Mouse (Mus musculus) lung, postnatal 0 days (tissue): ENCODE measurements around the gene Snx10. TPM values are rescaled to one million over a fixed set of nuclear protein-coding genes. Genes with fewer than 3 reads are reported as not detected.

ENCODE experiments used
- ATAC-seq: fragments of 200-750 bp; cut with Nextera tagmentation; 2 replicates; pipeline ENCODE4 v1.8.0; 2017; ENCODE audit warnings: moderate library complexity
- DNase-seq: peaks from one replicate; pipeline ENCODE4 v3.0.0-alpha.2; 2016; ENCODE audit warnings: low spot score
- H3K27ac ChIP-seq: fragments of 300-500 bp; sonication (generic); 2 replicates; pipeline ENCODE4 v1.5.1; 2014; ENCODE audit warnings: antibody characterized with exemption, mild to moderate bottlenecking, low read length, mixed read lengths
- H3K27me3 ChIP-seq: fragments of 300-500 bp; sonication (generic); replicated peaks from 2 replicates; pipeline ENCODE4 v1.6.1; 2014; ENCODE audit warnings: low read length, mixed read lengths; ENCODE audit not compliant: insufficient read depth
- H3K36me3 ChIP-seq: fragments of 300-500 bp; sonication (generic); 2 replicates; pipeline ENCODE4 v1.6.1; 2014; ENCODE audit warnings: low read length, mixed read lengths; ENCODE audit not compliant: insufficient read depth
- H3K4me1 ChIP-seq: fragments of 300-500 bp; sonication (generic); 2 replicates; pipeline ENCODE4 v1.6.1; 2014; ENCODE audit warnings: antibody characterized with exemption, low read depth, low read length, mixed read lengths; ENCODE audit not compliant: insufficient read depth
- H3K4me2 ChIP-seq: fragments of 300-500 bp; sonication (generic); replicated peaks from 2 replicates; pipeline ENCODE4 v1.6.1; 2014; ENCODE audit warnings: low read depth, mild to moderate bottlenecking, low read length, moderate library complexity, mixed read lengths
- H3K4me3 ChIP-seq: fragments of 300-500 bp; sonication (generic); 2 replicates; pipeline ENCODE4 v1.5.1; 2014; ENCODE audit warnings: low read depth, low read length
- H3K9ac ChIP-seq: fragments of 300-500 bp; sonication (generic); replicated peaks from 2 replicates; pipeline ENCODE4 v1.6.1; 2014; ENCODE audit warnings: low read depth, mild to moderate bottlenecking
- H3K9me3 ChIP-seq: fragments of 300-500 bp; sonication (generic); 2 replicates; pipeline ENCODE4 v1.6.1; 2016; ENCODE audit warnings: low read length, mixed read lengths
- CTCF ChIP-seq: IDR thresholded peaks from 2 replicates; pipeline ENCODE4 v1.5.1; 2016; ENCODE audit warnings: antibody characterized with exemption, mild to moderate bottlenecking
- EP300 ChIP-seq: IDR thresholded peaks from 2 replicates; pipeline ENCODE4 v1.6.1; 2016; ENCODE audit warnings: antibody characterized with exemption, mild to moderate bottlenecking, control low read depth
- whole genome bisulfite sequencing: fragments of 180-500 bp; shearing (Covaris S2); extraction: QIAGEN DNeasy Blood & Tissue Kit; methylation state at CpG from one replicate; pipeline ENCODE4 v1.1.7; 2014; 5-methylcytosine and 5-hydroxymethylcytosine counted together
- polyA plus RNA-seq: library from polyadenylated mRNA; unstranded; fragments of >200 nt; fragmentation: Nextera tagmentation; extraction: Ambion mirVana; gene quantifications from 2 replicates; pipeline ENCODE4 v1.2.1, GENCODE M21; 2015

The Snx10 gene
- polyA plus RNA-seq, 1 experiment from 2014 or later: 11.8 TPM

DNA sequence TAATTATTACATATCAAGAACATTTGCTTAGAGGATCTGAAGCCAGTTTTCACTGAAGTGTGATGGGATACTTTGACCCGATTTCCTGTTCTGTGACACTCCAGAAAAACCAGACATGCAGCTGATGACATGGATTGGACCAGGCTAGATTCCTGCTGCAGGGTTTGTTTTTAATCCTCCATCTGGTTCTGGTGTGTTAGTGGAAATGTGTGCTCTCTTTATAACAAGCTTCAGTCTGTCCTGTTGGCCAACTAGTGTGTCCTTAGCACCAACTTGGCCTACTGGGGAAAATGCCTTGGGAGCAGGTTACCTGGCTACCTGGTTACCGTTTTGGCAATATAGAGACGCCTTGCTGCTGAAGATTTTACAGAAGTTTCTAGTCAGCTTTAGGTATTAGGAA lies 63.6 kb downstream of the Snx10 start:
- no peak overlapping the region for H3K4me3 ChIP-seq
- no peaks in the 10 kb centered on the region for H3K36me3 ChIP-seq
- H3K9me3 ChIP-seq: no peaks in the 10 kb centered on the region
- H3K4me2 ChIP-seq: no peak overlapping the region
- H3K27me3 ChIP-seq: no peaks in the 10 kb centered on the region
- no peak overlapping the region for H3K9ac ChIP-seq
- TF ChIP-seq CTCF: no peak
- no peak for TF ChIP-seq EP300
- H3K4me1 ChIP-seq: peaks cover under 1% of the 10 kb centered on the region; the same call in 1 of the 2 replicates
- DNase-seq (no peak), ATAC-seq (no peak)
- H3K27ac ChIP-seq: no peak overlapping the region
- WGBS: 89% methylated on average over 3 of the region's 3 CpGs

DNA sequence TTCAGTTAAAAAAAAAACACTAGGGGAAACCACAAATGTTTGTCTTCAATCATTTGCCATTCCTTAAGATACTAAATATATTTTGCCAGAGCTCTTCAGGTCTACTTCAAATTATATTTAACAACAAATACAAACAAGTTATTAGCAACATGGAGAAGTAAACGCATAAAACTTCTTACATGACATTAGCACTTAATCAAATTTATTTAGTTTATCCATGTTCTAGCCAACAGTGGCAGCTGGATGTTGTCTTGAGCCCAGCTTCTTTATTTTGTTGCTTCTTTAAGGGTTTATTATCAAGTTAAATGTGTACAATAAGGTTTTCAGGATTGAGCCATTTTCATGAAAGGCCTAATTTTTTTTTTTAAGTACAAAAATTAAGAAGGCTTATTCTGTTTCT lies 67.6 kb downstream of the Snx10 start:
- Histone ChIP-seq H3K36me3 (no peaks in the 10 kb centered on the region), H3K4me3 (no peak overlapping the region), H3K9ac (no peak overlapping the region), H3K4me1 (peaks cover 5% of the 10 kb centered on the region; the same call in 1 of the 2 replicates), H3K27me3 (no peaks in the 10 kb centered on the region), H3K27ac (no peak overlapping the region), H3K9me3 (no peaks in the 10 kb centered on the region), H3K4me2 (no peak overlapping the region)
- DNase-seq: no peak
- no peak for ATAC-seq
- WGBS: 64% methylated on average over 1 of the region's 1 CpGs
- TF ChIP-seq EP300 (no peak), CTCF (no peak)

DNA sequence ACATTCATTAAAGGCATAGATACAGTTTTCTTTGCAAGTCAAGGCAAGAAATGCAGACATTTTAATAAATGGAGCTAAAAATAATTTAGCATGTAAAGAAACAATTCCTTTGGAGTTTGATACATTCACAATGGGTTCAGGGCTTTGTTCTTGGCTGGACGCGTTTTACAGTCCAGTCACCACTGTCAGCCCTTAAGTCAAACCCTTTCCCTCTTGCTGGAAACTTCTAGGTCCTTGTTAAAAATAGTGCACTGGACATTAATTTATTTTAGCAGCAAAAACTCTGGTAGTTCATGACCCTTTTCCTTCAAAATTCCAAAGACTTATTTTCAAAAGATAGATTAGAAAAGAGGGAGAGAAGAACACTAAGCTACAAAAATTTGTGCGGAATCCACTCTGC lies 68.1 kb downstream of the Snx10 start:
- ATAC-seq (no peak), DNase-seq (no peak)
- Histone ChIP-seq H3K36me3 (no peaks in the 10 kb centered on the region), H3K9ac (no peak overlapping the region), H3K9me3 (no peaks in the 10 kb centered on the region), H3K4me1 (peaks cover 5% of the 10 kb centered on the region; the same call in 1 of the 2 replicates), H3K27me3 (no peaks in the 10 kb centered on the region), H3K4me2 (peak overlapping the region; percentile 59; the same call in 1 of the 2 replicates), H3K4me3 (no peak overlapping the region), H3K27ac (no peak overlapping the region)
- TF ChIP-seq CTCF: no peak
- TF ChIP-seq EP300: no peak
- WGBS: 58% methylated on average over 3 of the region's 3 CpGs

DNA sequence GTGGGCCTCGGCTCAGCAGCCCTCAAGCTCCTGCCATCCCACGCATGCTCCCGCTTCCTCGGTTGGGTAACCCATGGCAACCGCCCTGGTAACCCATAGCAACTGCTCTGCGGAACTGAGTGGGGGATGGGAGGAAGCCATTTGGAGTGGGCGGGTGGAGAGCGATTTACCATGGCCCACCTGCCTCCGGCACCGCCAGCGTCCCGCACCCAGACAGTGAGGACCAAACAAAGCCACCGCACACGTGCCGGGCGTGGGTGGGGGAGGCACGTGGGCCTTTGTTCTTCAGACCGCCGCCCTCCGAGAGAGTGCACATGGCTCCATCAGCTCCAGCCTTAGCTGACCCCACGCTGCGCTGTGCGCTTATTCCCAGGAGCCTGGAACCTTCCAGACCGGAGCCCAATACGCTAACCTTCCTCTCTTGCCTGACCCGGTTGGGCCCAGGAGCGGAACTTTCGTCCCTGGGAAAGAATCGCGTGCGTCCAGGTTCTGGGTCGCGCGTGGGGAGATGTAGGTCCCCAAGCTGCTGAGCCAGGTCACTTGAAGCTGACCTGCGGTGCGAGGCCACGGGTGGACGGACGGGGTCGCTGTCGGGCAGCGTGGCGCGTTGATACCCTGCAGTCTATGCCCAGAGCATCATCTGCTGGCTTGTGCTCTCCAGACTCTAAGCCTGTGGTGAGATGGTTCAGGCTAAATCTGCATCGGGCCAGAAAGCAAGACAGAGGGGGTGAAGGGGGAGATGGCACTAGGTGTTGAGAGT lies 68.8 kb downstream of the Snx10 start:
- Histone ChIP-seq H3K4me3 (peak overlapping the region; percentile 24; the same call in 1 of the 2 replicates), H3K36me3 (no peaks in the 10 kb centered on the region), H3K4me1 (peaks cover 5% of the 10 kb centered on the region; the same call in 1 of the 2 replicates), H3K27ac (no peak overlapping the region), H3K4me2 (peak overlapping the region; percentile 59), H3K9me3 (no peaks in the 10 kb centered on the region), H3K27me3 (no peaks in the 10 kb centered on the region), H3K9ac (no peak overlapping the region)
- 5% methylated on average over 42 of the region's 45 CpGs for WGBS
- ATAC-seq: peak; percentile 84
- TF ChIP-seq CTCF: peak; percentile 99
- TF ChIP-seq EP300: no peak
- peak; percentile 75 for DNase-seq

GRCm38 (mm10) chr6:51593446-51594035 lies 69.8 kb downstream of the Snx10 start:
- H3K9me3 ChIP-seq: no peaks in the 10 kb centered on the region
- H3K4me3 ChIP-seq: no peak overlapping the region
- no peak overlapping the region for H3K4me2 ChIP-seq
- no peak for DNase-seq
- no peak overlapping the region for H3K27ac ChIP-seq
- TF ChIP-seq EP300 (no peak), CTCF (no peak)
- H3K4me1 ChIP-seq: peaks cover 5% of the 10 kb centered on the region; the same call in 1 of the 2 replicates
- H3K27me3 ChIP-seq: no peaks in the 10 kb centered on the region
- ATAC-seq: no peak
- no peaks in the 10 kb centered on the region for H3K36me3 ChIP-seq
- 83% methylated on average over 10 of the region's 10 CpGs for WGBS
- no peak overlapping the region for H3K9ac ChIP-seq

GRCm38 (mm10) chr6:51594516-51594915 lies 70.8 kb downstream of the Snx10 start:
- Histone ChIP-seq H3K9me3 (no peaks in the 10 kb centered on the region), H3K4me3 (no peak overlapping the region), H3K9ac (no peak overlapping the region), H3K36me3 (no peaks in the 10 kb centered on the region), H3K4me2 (no peak overlapping the region), H3K27ac (no peak overlapping the region), H3K27me3 (no peaks in the 10 kb centered on the region), H3K4me1 (peaks cover 5% of the 10 kb centered on the region; the same call in 1 of the 2 replicates)
- ATAC-seq: peak; percentile 34; the same call in 1 of the 2 replicates
- TF ChIP-seq CTCF (no peak), EP300 (no peak)
- DNase-seq: peak; percentile 43
- 39% methylated on average over 4 of the region's 4 CpGs for WGBS
